Comparison of ENCODE assay signal across 13 mouse cellular contexts in the genomic region with DNA sequence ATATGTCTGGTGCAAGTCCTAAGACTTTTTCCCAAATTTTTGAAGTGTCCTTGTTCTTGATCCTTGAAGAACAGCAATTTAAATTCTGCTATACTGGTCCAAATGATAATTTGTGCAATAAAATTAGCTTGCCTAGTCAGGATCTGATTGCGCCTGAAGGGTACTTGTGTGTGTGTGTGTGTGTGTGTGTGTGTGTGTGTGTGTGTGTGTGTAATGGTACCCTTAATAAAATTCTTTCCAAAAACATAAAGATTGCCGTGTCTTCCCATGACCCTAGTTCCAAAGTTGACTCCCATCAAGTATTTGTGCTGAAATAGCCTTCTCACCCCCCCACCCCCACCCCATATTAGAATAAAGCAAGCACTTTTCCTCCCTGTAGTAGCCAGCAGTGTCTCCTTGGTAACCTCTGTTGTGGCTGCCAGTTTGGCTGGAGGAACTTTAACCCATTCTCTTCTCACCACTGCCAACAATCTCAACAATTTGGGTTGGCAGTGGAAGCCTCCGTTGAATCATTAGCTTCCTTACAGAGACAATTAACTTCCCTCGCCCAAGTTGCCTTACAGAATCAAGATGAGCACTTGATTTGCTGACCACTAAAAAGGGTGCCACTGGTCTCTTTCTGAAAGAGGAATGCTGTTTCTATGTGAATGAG.
DNase-seq lines count a peak whose midpoint lies in the region; ATAC-seq lines count a peak whose summit lies in the region.
"Had no signal": no experiment of that assay in that cellular context is flagged by ENCODE, and none has a peak within 500 bp of the region (broad histone marks: within the 10 kb centered on the region; RNA-seq: fewer than 3 reads in every experiment).

No protein-coding gene starts in this region.

- H3K36me3 ChIP-seq in embryonic facial prominence, embryonic 14.5 days (ENCODE audit: control insufficient read depth, insufficient read depth, low read length): no peaks in the 10 kb centered on the region
- H3K36me3 ChIP-seq in embryonic facial prominence, embryonic 10.5 days (replicated peaks): no peaks in the 10 kb centered on the region
- H3K36me3 ChIP-seq: G1E; intestine, embryonic 15.5 days had no signal

- H3K9ac ChIP-seq in embryonic facial prominence, embryonic 14.5 days (ENCODE audit: low read depth, low read length): no peak overlapping the region
- H3K9ac ChIP-seq: intestine, embryonic 15.5 days had no signal

- H3K27me3 ChIP-seq in embryonic facial prominence, embryonic 14.5 days (replicated peaks; ENCODE audit: control insufficient read depth, insufficient read depth, low read length): no peaks in the 10 kb centered on the region
- no peaks in the 10 kb centered on the region for H3K27me3 ChIP-seq in embryonic facial prominence, embryonic 10.5 days (replicated peaks; ENCODE audit: low read depth, poor library complexity, severe bottlenecking)
- H3K27me3 ChIP-seq: intestine, embryonic 15.5 days had no signal

- H3K27ac ChIP-seq in embryonic facial prominence, embryonic 14.5 days (replicated peaks; ENCODE audit: low read depth, low read length): no peak overlapping the region
- H3K27ac ChIP-seq in embryonic facial prominence, embryonic 10.5 days (replicated peaks): no peak overlapping the region
- H3K27ac ChIP-seq: intestine, embryonic 15.5 days had no signal

- WGBS in embryonic facial prominence, embryonic 14.5 days: 67% methylated on average over 4 of the region's 4 CpGs
- WGBS in embryonic facial prominence, embryonic 10.5 days: 83% methylated on average over 4 of the region's 4 CpGs

- H3K9me3 ChIP-seq in embryonic facial prominence, embryonic 14.5 days (ENCODE audit: control insufficient read depth, low read length): no peaks in the 10 kb centered on the region
- no peaks in the 10 kb centered on the region for H3K9me3 ChIP-seq in embryonic facial prominence, embryonic 10.5 days
- H3K9me3 ChIP-seq: G1E; intestine, embryonic 15.5 days had no signal

- no peak overlapping the region for H3K4me3 ChIP-seq in embryonic facial prominence, embryonic 14.5 days (ENCODE audit: low read depth, low read length)
- no peak overlapping the region for H3K4me3 ChIP-seq in embryonic facial prominence, embryonic 10.5 days
- H3K4me3 ChIP-seq: intestine, embryonic 15.5 days had no signal

- H3K4me2 ChIP-seq in embryonic facial prominence, embryonic 14.5 days (ENCODE audit: low read depth, low read length): no peak overlapping the region
- H3K4me2 ChIP-seq: intestine, embryonic 15.5 days had no signal

- ATAC-seq in embryonic facial prominence, embryonic 14.5 days (ENCODE audit: low read depth): peak; percentile 26; the same call in 1 of the 2 replicates
- ATAC-seq: activated CD4-positive, CD25-positive, alpha-beta regulatory T cell, adult 4 months; intestine, embryonic 15.5 days had no signal

- no peaks in the 10 kb centered on the region for H3K4me1 ChIP-seq in embryonic facial prominence, embryonic 14.5 days (ENCODE audit: control insufficient read depth, insufficient read depth, low read length)
- no peaks in the 10 kb centered on the region for H3K4me1 ChIP-seq in embryonic facial prominence, embryonic 10.5 days
- H3K4me1 ChIP-seq: intestine, embryonic 15.5 days had no signal

- DNase-seq in embryonic facial prominence, embryonic 14.5 days (ENCODE audit: low spot score): no peak
- DNase-seq in embryonic facial prominence, embryonic 10.5 days (ENCODE audit: low spot score): no peak
- peak; percentile 14 to 48 for DNase-seq in kidney, postnatal 36 days
- DNase-seq in kidney, adult 18-20 months: no peak
- peak; percentile 30 to 46 for DNase-seq in right cerebral cortex, postnatal 10 days (ENCODE audit: low spot score in 2 of 2)
- no peak for DNase-seq in right cerebral cortex, postnatal 4 days
- no peak for DNase-seq in urinary bladder, postnatal 25 days (ENCODE audit: low spot score)
- no peak for DNase-seq in embryo, embryonic 11 days
- DNase-seq: heart, adult 11 months; lung, adult 18-20 months had no signal

Comparison
In these comparisons a context has a peak if more than half of its experiments do, and no peak if none do; other contexts are left out.
1. DNase-seq: peak in kidney, postnatal 36 days (2 of 2) and right cerebral cortex, postnatal 10 days (2 of 2); none in embryonic facial prominence, embryonic 14.5 days (single experiment), embryonic facial prominence, embryonic 10.5 days (single experiment), kidney, adult 18-20 months (single experiment), right cerebral cortex, postnatal 4 days (single experiment), urinary bladder, postnatal 25 days (single experiment) and embryo, embryonic 11 days (single experiment).